Mouse (Mus musculus) forebrain, embryonic 13.5 days (tissue): Measurements from ENCODE around the gene Ppp2r5d. TPM values are rescaled to one million over a fixed set of nuclear protein-coding genes. Genes with fewer than 3 reads are reported as not detected.

Experiments used
- ATAC-seq: fragments of 200-750 bp; cut with Nextera tagmentation; 2 replicates; pipeline ENCODE4 v1.8.0; 2017
- H3K27ac ChIP-seq: fragments of 300-500 bp; sonication (generic); 2 replicates; pipeline ENCODE4 v1.5.1; 2015; ENCODE audit warnings: inconsistent platforms, mild to moderate bottlenecking, moderate library complexity
- H3K27me3 ChIP-seq: fragments of 300-500 bp; sonication (generic); 2 replicates; pipeline ENCODE4 v1.6.1; 2015; ENCODE audit warnings: mild to moderate bottlenecking, inconsistent platforms
- H3K36me3 ChIP-seq: fragments of 300-500 bp; sonication (generic); 2 replicates; pipeline ENCODE4 v1.6.1; 2015; ENCODE audit warnings: mild to moderate bottlenecking, inconsistent platforms; ENCODE audit not compliant: poor library complexity, severe bottlenecking
- H3K4me1 ChIP-seq: fragments of 300-500 bp; sonication (generic); 2 replicates; pipeline ENCODE4 v1.6.1; 2015; ENCODE audit warnings: inconsistent platforms
- H3K4me2 ChIP-seq: fragments of 300-500 bp; sonication (generic); 2 replicates; pipeline ENCODE4 v1.6.1; 2015; ENCODE audit warnings: inconsistent platforms, mild to moderate bottlenecking, moderate library complexity
- H3K4me3 ChIP-seq: fragments of 300-500 bp; sonication (generic); 2 replicates; pipeline ENCODE4 v1.5.1; 2015; ENCODE audit warnings: mild to moderate bottlenecking, inconsistent platforms
- H3K9ac ChIP-seq: fragments of 300-500 bp; sonication (generic); 2 replicates; pipeline ENCODE4 v1.6.1; 2015; ENCODE audit warnings: mild to moderate bottlenecking, inconsistent platforms
- H3K9me3 ChIP-seq: fragments of 300-500 bp; sonication (generic); replicated peaks from 2 replicates; pipeline ENCODE4 v1.6.1; 2016; ENCODE audit warnings: inconsistent platforms
- WGBS: fragments of 180-500 bp; shearing (Covaris S2); methylation state at CpG from one replicate; pipeline ENCODE4 v1.1.7; 2015; 5-methylcytosine and 5-hydroxymethylcytosine counted together
- polyA plus RNA-seq: library from polyadenylated mRNA; unstranded; fragments of >200 nt; fragmentation: Nextera tagmentation; extraction: Ambion mirVana; gene quantifications from 2 replicates; pipeline ENCODE4 v1.2.1, GENCODE M21; 2015

Gene Ppp2r5d
- polyA plus RNA-seq, 1 experiment from 2014 or later: 85.4 TPM

- peaks cover 23% of the 10 kb centered on the region for H3K4me1 ChIP-seq
- peak overlapping the region; percentile 91 for H3K9ac ChIP-seq
- peak overlapping the region; percentile 97 for H3K4me2 ChIP-seq
- no peak overlapping the region for H3K27ac ChIP-seq
- WGBS: 75% methylated on average over 7 of the region's 7 CpGs
- peak overlapping the region; percentile 91 for H3K4me3 ChIP-seq
- H3K9me3 ChIP-seq: no peaks in the 10 kb centered on the region
- H3K27me3 ChIP-seq: no peaks in the 10 kb centered on the region
- ATAC-seq: no peak
- peaks cover 41% of the 10 kb centered on the region for H3K36me3 ChIP-seq
These were observed 7.5 kb upstream of the Ppp2r5d start for GRCm38 (mm10) chr17:46712442-46712841.

DNA sequence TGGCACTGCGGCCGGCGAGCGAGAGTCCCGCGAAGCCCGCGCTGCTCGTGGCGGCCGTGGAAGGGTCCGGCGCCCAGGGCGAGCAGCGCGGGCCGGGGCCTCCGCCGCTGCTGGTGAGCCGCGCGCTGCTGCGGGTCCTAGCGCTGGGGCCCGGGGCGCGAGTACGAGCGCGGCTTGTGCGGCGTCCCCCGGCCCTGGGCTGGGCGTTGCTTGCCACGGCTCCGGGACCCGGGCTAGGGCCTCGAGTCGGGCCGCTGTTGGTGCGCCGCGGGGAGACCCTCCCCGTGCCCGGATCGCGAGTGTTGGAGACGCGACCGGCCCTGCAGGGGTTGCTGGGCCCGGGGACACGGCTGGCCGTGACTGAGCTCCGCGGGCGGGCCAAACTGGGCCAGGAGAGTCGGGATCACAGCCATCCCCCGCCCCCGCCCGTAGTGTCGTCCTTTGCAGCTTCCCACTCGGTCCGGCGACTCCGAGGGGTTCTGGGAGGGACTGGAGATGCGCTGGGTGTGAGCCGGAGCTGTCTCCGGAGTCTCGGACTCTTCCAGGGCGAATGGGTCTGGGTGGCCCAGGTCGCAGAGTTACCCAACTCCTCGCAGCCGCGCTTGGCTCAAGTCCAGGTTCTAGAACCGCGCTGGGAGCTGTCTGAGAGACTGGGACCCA is 6.8 kb upstream of the Ppp2r5d start:
- peak overlapping the region; percentile 91 for H3K9ac ChIP-seq
- peak overlapping the region; percentile 97 for H3K4me2 ChIP-seq
- peak overlapping the region; percentile 55 for H3K27ac ChIP-seq
- peak overlapping the region; percentile 91 for H3K4me3 ChIP-seq
- H3K4me1 ChIP-seq: peaks cover 23% of the 10 kb centered on the region
- WGBS: under 1% methylated on average over 76 of the region's 76 CpGs
- H3K27me3 ChIP-seq: no peaks in the 10 kb centered on the region
- H3K9me3 ChIP-seq: no peaks in the 10 kb centered on the region
- H3K36me3 ChIP-seq: peaks cover 36% of the 10 kb centered on the region
- ATAC-seq: no peak; the same call in 1 of the 2 replicates

DNA sequence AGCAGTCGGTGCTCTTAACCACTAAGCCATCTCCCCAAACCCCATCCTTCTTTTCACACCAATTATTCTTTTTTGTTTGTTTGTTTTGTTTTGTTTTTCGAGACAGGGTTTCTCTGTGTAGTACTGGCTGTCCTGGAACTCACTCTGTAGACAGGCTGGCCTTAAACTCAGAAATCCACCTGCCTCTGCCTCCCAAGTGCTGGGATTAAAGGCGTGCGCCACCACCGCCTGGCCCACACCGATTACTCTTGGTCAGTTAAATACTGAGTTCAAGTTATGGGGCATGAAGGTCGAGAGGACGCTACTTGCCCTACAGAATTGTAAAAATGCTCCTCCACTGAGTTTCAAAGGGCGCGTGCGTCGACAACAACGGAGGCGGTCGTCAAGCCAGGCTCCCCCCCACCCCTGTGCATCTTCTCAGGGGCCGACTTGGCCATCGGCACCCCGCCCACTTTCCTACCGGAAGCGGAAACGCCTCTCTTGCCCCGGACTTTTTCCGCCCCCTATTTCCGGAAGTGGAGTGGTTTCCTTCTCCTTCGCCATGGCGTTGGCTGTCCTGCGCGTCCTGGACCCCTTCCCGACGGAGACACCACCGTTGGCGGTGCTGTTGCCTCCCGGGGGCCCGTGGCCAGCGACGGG is 6.2 kb upstream of the Ppp2r5d start, which contains the start of gene Pex6:
Pex6 (plus strand) TSS at position 505 of the 639 bp plus-strand sequence.
- Histone ChIP-seq H3K36me3 (peaks cover 30% of the 10 kb centered on the region), H3K9ac (peak within 1 kb of the TSS; percentile 91), H3K27me3 (no peaks in the 10 kb centered on the region), H3K4me3 (peak within 1 kb of the TSS; percentile 91), H3K9me3 (no peaks in the 10 kb centered on the region), H3K4me1 (peaks cover 23% of the 10 kb centered on the region), H3K4me2 (peak within 1 kb of the TSS; percentile 97), H3K27ac (peak within 1 kb of the TSS; percentile 55)
- WGBS: 9% methylated on average over 34 of the region's 36 CpGs
- ATAC-seq: peak; percentile 94

GRCm38 (mm10) chr17:46706375-46707089 is 1.6 kb upstream of the Ppp2r5d start:
- peaks cover 35% of the 10 kb centered on the region for H3K4me1 ChIP-seq
- H3K9ac ChIP-seq: no peak overlapping the region
- 93% methylated on average over 14 of the region's 14 CpGs for WGBS
- ATAC-seq: no peak
- no peak overlapping the region for H3K27ac ChIP-seq
- H3K4me2 ChIP-seq: no peak overlapping the region
- no peak overlapping the region for H3K4me3 ChIP-seq
- no peaks in the 10 kb centered on the region for H3K9me3 ChIP-seq
- 0 out of 2 replicates have a peak, but pooled peaks cover 1% of the 10 kb centered on the region for H3K36me3 ChIP-seq
- H3K27me3 ChIP-seq: no peaks in the 10 kb centered on the region

DNA sequence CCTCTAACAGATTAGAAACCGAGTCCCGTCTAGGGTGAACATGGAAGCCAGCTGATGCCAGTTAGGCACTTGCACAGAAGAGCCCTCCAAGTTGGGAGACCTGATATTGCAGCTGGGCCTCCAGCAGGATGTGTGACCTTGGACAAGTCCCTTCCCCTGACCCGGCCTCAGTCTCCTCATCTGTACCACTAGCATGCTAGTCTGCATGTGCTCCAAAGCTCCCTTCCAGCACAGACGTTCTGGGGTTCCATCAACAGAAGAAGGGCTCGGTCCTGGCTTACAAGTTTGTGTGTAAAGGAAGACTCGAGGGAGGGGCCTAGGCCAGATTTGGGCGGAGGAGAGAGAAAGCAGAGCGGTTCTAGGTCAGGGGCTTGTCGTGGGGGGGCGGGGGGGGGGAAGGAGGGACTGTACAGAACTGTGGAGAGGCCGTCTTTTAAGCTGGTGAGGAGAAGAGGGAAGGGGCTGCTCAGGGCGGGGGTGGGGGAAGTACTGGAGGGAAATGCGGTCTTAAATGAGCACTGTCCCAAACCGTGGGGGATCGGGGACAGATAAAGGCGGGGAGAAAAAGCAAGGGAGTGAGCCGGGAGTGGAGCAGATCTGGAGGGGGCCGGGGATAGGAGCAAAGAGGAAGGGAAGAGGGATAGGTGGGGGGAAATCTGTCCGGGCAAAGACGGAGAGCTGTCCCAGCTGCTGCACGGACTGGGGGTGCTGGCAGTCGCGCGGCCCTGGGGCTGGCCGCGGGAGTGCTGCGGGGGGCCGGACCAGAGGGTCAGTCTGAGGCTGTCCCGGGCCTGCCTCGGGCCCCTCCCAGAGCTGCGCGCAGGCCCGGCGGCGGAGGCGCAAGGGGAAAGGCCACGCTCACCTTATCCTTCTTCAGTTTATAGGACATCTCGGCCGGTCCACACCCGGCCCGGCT is 682 bp downstream of the Ppp2r5d start:
- 4% methylated on average over 37 of the region's 41 CpGs for WGBS
- peak overlapping the region; percentile 94 for H3K4me3 ChIP-seq
- ATAC-seq: no peak; the same call in none of the 2 replicates
- H3K36me3 ChIP-seq: peaks cover 10% of the 10 kb centered on the region
- H3K4me2 ChIP-seq: peak overlapping the region; percentile 69
- no peaks in the 10 kb centered on the region for H3K27me3 ChIP-seq
- no peaks in the 10 kb centered on the region for H3K9me3 ChIP-seq
- peak overlapping the region; percentile 88 for H3K27ac ChIP-seq
- peaks cover 36% of the 10 kb centered on the region for H3K4me1 ChIP-seq
- peak overlapping the region; percentile 97 for H3K9ac ChIP-seq

GRCm38 (mm10) chr17:46702506-46702905 is 2.4 kb downstream of the Ppp2r5d start:
- no peaks in the 10 kb centered on the region for H3K27me3 ChIP-seq
- H3K4me3 ChIP-seq: peak overlapping the region; percentile 94; the same call in 1 of the 2 replicates
- no peak for ATAC-seq

DNA sequence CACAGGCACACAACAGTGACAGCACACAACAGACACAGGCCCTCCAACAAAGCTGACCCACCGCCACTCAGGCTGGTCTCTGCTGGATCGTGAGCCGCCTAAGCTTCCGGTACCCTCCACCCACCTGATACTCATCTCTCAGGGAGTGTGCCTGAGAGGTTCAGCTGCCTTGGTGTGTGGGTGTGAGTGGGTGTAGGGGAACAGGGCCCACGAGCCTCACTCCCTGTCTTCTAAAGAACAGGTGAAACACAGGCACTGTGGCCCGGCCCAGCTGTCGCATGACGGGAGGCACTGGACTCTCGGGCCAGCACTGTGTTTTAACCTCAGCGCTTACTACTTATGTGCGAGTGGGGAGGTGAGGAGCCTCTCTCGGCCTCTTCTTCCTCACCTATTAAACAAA is 2.8 kb downstream of the Ppp2r5d start:
- Histone ChIP-seq H3K9ac (peak overlapping the region; percentile 23; the same call in 1 of the 2 replicates), H3K4me2 (no peak overlapping the region), H3K4me1 (peaks cover 36% of the 10 kb centered on the region), H3K27me3 (no peaks in the 10 kb centered on the region), H3K9me3 (no peaks in the 10 kb centered on the region), H3K27ac (no peak overlapping the region), H3K4me3 (no peak overlapping the region), H3K36me3 (peaks cover 24% of the 10 kb centered on the region)
- ATAC-seq: no peak
- WGBS: 89% methylated on average over 12 of the region's 12 CpGs

More at GRCm38 (mm10) chr17:46702506-46702905, 2.4 kb downstream of the Ppp2r5d start:
- no peaks in the 10 kb centered on the region for H3K9me3 ChIP-seq
- H3K9ac ChIP-seq: peak overlapping the region; percentile 97
- H3K36me3 ChIP-seq: peaks cover 24% of the 10 kb centered on the region
- peak overlapping the region; percentile 69 for H3K4me2 ChIP-seq
- WGBS: 87% methylated on average over 5 of the region's 5 CpGs
- no peak overlapping the region for H3K27ac ChIP-seq
- H3K4me1 ChIP-seq: peaks cover 36% of the 10 kb centered on the region

GRCm38 (mm10) chr17:46701489-46701888 is 3.4 kb downstream of the Ppp2r5d start:
- Histone ChIP-seq H3K9me3 (no peaks in the 10 kb centered on the region), H3K4me2 (no peak overlapping the region), H3K36me3 (peaks cover 24% of the 10 kb centered on the region), H3K27me3 (no peaks in the 10 kb centered on the region), H3K27ac (no peak overlapping the region), H3K4me3 (no peak overlapping the region), H3K9ac (peak overlapping the region; percentile 41; the same call in 1 of the 2 replicates), H3K4me1 (peaks cover 36% of the 10 kb centered on the region)
- 79% methylated on average over 12 of the region's 12 CpGs for WGBS
- no peak for ATAC-seq

DNA sequence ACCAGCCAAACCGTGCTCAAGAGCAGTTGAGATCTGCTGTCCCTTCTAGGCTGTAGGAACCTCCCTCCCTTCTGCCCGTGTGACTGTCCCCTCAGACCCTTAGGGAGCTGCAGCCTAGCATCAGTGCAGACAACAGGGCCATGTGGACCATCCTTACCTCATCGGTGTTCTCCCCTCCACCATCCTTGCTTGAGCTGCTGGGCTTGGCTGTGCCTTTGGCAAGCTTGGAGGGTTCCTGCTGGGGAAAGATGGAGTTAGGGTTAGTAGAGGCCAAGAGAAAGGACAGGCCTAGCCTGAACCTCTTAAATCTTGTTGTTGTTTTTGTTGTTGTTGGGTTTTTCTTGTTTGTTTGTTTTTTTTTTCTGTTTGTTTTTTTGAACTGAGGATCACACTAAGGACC is 5.0 kb downstream of the Ppp2r5d start:
- Histone ChIP-seq H3K4me1 (peaks cover 31% of the 10 kb centered on the region), H3K4me3 (no peak overlapping the region), H3K9me3 (no peaks in the 10 kb centered on the region), H3K27me3 (no peaks in the 10 kb centered on the region), H3K4me2 (no peak overlapping the region), H3K9ac (no peak overlapping the region), H3K36me3 (peaks cover 33% of the 10 kb centered on the region), H3K27ac (no peak overlapping the region)
- no peak for ATAC-seq
- 89% methylated on average over 3 of the region's 3 CpGs for WGBS

DNA sequence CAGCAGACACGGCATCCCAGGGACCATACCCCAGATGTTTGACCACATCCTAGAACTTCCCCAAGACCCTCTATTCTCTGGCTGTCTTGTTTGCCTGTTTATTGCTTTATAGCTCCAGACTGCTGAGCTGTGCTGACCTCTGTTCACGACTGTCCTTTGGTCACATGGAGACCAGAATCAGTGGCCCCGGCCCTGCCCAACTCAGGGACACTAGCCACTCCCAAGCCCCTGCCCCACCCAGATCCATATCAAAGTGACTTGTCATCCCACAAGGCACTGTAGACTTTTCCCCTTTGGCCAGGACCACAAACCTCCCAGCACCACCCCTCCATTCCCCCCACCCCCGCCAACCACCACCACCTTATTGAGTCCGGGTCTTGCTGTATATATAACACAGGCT is 5.7 kb downstream of the Ppp2r5d start:
- peaks cover 33% of the 10 kb centered on the region for H3K36me3 ChIP-seq
- no peak for ATAC-seq
- no peak overlapping the region for H3K9ac ChIP-seq
- WGBS: 92% methylated on average over 5 of the region's 5 CpGs
- no peaks in the 10 kb centered on the region for H3K9me3 ChIP-seq
- H3K4me3 ChIP-seq: no peak overlapping the region
- H3K4me1 ChIP-seq: peaks cover 31% of the 10 kb centered on the region
- no peak overlapping the region for H3K4me2 ChIP-seq
- H3K27me3 ChIP-seq: no peaks in the 10 kb centered on the region
- H3K27ac ChIP-seq: no peak overlapping the region

GRCm38 (mm10) chr17:46698515-46698914 is 6.4 kb downstream of the Ppp2r5d start:
- ATAC-seq: no peak
- Histone ChIP-seq H3K4me1 (peaks cover 24% of the 10 kb centered on the region), H3K27me3 (no peaks in the 10 kb centered on the region), H3K36me3 (peaks cover 34% of the 10 kb centered on the region), H3K27ac (no peak overlapping the region), H3K9me3 (no peaks in the 10 kb centered on the region), H3K9ac (no peak overlapping the region), H3K4me3 (no peak overlapping the region), H3K4me2 (no peak overlapping the region)
- WGBS: 94% methylated on average over 6 of the region's 6 CpGs
